Mouse (Mus musculus) bone marrow macrophage, adult 2 months (primary cell): ENCODE results near the gene Diaph2. TPM values are rescaled to one million over a fixed set of nuclear protein-coding genes. Genes with fewer than 3 reads are reported as not detected.

Source experiments
- H3K27ac ChIP-seq: 2 replicates; pipeline ENCODE4 v1.5.1; 2012; ENCODE audit warnings: low read depth, low read length; ENCODE audit not compliant: insufficient read depth
- H3K4me1 ChIP-seq: 2 replicates; pipeline ENCODE4 v1.6.1; 2012; ENCODE audit warnings: low read length; ENCODE audit not compliant: control insufficient read depth, insufficient read depth
- H3K4me3 ChIP-seq: 2 replicates; pipeline ENCODE4 v1.5.1; 2012; ENCODE audit warnings: mild to moderate bottlenecking, low read length, moderate library complexity; ENCODE audit not compliant: insufficient read depth
- CTCF ChIP-seq: IDR thresholded peaks from 2 replicates; pipeline ENCODE4 v1.5.1; 2012; ENCODE audit warnings: low read depth, mild to moderate bottlenecking, low read length, moderate library complexity
- POLR2A ChIP-seq: IDR thresholded peaks from 2 replicates; pipeline ENCODE4 v1.6.1; 2012; ENCODE audit warnings: mild to moderate bottlenecking, low read depth, low read length, borderline replicate concordance
- polyA plus RNA-seq: library from polyadenylated mRNA; stranded (reverse); fragments of >200 nt; gene quantifications from 2 replicates; pipeline ENCODE4 v1.2.4, GENCODE M21; 2012; ENCODE audit not compliant: missing spikeins, insufficient read depth, insufficient read length

The Diaph2 gene
- 19.9 and 24.4 TPM in 2 replicates for polyA plus RNA-seq

DNA sequence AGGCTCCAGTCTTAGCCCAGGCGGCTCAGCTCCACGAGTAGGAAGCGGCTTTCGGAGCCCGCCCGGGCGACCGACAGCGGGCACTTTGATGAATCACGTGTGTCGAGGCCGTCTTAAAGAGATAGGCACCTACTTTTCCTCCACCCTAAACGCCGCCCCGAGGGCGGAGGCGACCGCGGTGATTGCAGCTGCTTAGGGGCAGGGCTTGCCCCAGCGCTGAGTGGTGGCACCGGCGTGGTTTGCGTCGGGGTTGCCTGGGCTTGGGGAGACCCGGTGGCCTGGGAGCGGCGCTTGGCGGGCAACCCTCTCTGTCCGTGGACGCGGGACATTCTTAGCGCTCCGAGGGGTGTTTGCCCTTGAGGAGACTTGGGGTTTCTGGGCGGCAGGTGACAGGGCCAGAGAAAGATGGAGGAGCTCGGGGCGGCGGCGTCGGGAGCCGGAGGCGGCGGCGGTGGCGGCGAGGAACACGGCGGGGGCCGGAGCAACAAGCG is at the start of gene Diaph2:
Gene Diaph2, plus strand, starts transcription at position 172 of the 491 bp plus-strand sequence.
- TF ChIP-seq POLR2A = no peak
- no peak for TF ChIP-seq CTCF
- Histone ChIP-seq H3K4me1 (peaks cover 2% of the 10 kb centered on the region; the same call in 1 of the 2 replicates), H3K27ac (peak within 1 kb of the TSS; percentile 81), H3K4me3 (peak within 1 kb of the TSS; percentile 90)

DNA sequence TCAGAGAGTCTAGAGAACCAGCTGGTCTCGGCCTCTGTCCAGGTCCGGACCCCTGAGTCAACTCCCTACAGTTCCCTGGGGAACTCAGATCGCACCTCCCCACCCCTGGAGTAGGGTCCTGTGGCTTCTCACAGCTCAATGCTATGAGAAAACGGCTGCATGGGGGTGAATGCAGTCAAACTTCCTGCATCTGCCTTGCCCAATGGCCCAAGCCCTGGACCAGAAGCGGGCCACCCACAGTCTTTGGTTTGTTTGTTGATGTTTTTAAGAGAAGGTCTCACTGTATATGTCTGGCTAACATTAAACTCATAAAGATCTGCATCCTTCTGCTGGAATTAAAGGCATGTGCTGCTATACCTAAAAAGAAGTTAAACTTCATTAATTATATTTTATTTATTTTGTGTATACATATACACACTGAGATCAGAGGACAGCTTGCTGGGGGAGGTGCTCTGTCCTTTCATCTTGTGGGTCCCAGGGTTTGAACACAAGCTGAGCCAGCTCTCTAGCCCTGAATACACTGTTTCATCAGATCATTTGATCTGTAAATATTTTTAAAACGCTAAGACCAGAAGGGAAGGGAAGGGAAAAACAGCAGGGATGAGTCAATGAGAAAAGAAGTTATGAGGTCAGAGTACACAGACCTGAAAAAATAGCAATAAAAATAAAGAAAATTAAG is 47.8 kb upstream of the Diaph2 start:
- Histone ChIP-seq H3K4me3 (no peak overlapping the region), H3K27ac (no peak overlapping the region), H3K4me1 (no peaks in the 10 kb centered on the region)
- no peak for TF ChIP-seq CTCF
- TF ChIP-seq POLR2A = no peak

- Histone ChIP-seq H3K4me3 (no peak overlapping the region), H3K4me1 (no peaks in the 10 kb centered on the region), H3K27ac (no peak overlapping the region)
- no peak for TF ChIP-seq CTCF
- no peak for TF ChIP-seq POLR2A
Measured at GRCm38 (mm10) chrX:129709656-129710055, 39.9 kb upstream of the Diaph2 start.

DNA sequence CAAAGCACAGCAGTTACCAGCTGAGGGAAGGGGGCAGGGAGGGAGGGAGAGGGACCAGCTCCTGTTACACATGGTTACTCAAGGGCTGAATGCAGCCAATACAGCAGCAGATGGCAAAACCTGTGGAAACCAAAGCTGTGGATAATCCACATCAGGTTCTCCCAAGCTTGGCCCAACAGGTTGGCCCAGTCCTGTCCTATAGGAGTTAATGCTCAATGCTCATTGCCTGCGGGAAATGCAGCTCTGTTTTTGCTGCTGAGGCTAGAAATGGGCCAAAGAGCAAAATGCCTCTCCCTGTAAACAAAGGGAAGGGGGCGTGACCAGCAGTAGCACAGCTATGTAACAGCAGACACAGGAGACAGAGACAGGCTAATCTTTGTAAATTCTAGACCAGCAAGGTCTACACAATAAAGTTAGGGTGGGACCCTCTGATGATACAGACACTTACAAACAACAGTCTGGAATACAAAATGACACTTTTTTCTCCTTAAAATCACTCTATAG is 20.8 kb upstream of the Diaph2 start:
- no peak overlapping the region for H3K27ac ChIP-seq
- H3K4me3 ChIP-seq = no peak overlapping the region
- no peak for TF ChIP-seq CTCF
- no peak for TF ChIP-seq POLR2A
- H3K4me1 ChIP-seq = no peaks in the 10 kb centered on the region

GRCm38 (mm10) chrX:129736562-129736961 is 13.0 kb upstream of the Diaph2 start:
- TF ChIP-seq CTCF (no peak), POLR2A (no peak)
- H3K4me3 ChIP-seq = no peak overlapping the region
- no peak overlapping the region for H3K27ac ChIP-seq
- H3K4me1 ChIP-seq = no peaks in the 10 kb centered on the region

DNA sequence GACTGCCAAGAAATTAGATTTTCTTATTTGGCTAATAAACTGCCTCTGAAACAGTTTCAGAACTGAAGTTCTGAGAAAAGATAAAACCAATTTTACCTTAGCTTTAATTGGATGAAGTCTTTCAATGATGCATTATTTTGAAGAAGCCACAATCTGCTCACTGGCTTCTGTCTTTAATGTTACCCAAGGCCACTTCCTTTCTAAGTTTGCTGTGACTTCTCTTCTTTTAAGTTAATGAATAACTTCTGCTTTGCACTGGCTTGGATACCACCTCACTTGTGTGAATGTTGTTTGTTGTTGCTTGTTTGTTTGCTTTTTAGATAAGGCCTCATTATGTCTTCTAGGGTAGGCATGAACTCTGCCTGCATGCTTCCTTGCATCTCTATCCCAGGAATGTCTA is 10.3 kb upstream of the Diaph2 start:
- Histone ChIP-seq H3K27ac (no peak overlapping the region), H3K4me1 (no peaks in the 10 kb centered on the region), H3K4me3 (no peak overlapping the region)
- TF ChIP-seq POLR2A = no peak

GRCm38 (mm10) chrX:129742981-129743380 is 6.6 kb upstream of the Diaph2 start:
- no peak for TF ChIP-seq CTCF
- no peak for TF ChIP-seq POLR2A
- Histone ChIP-seq H3K27ac (no peak overlapping the region), H3K4me1 (peaks cover 2% of the 10 kb centered on the region; the same call in 1 of the 2 replicates), H3K4me3 (no peak overlapping the region)

DNA sequence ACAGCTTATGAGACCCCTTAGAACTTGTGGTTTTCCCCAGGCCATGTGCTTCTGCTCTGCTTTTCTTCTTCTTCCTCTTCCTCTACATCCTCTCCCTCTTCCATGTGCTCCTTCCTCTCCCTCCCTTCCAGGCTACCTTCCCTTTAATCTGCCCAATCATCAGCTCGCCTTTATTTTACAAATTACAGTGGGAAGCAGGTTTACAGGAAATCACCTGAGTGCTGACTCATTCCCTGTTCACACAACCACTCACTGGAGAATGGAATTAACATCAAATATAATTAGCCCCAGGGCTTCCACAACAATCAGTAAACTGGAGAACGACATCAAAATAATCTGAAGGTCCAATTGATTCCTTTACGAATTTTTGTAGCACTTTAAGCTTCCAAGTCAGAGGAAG is 3.6 kb upstream of the Diaph2 start:
- TF ChIP-seq POLR2A (no peak), CTCF (no peak)
- Histone ChIP-seq H3K4me1 (peaks cover 2% of the 10 kb centered on the region; the same call in 1 of the 2 replicates), H3K4me3 (no peak overlapping the region), H3K27ac (no peak overlapping the region)

- H3K4me3 ChIP-seq = no peak overlapping the region
- peaks cover 2% of the 10 kb centered on the region; the same call in 1 of the 2 replicates for H3K4me1 ChIP-seq
- peak overlapping the region; percentile 34 for H3K27ac ChIP-seq
- TF ChIP-seq POLR2A (no peak), CTCF (no peak)
Measured at GRCm38 (mm10) chrX:129749102-129749501, 440 bp upstream of the Diaph2 start.

- Histone ChIP-seq H3K4me3 (peak overlapping the region; percentile 90), H3K4me1 (peaks cover 2% of the 10 kb centered on the region; the same call in 1 of the 2 replicates), H3K27ac (peak overlapping the region; percentile 81)
- TF ChIP-seq CTCF = no peak
- no peak for TF ChIP-seq POLR2A
Measured at GRCm38 (mm10) chrX:129750094-129750569, 590 bp downstream of the Diaph2 start.

DNA sequence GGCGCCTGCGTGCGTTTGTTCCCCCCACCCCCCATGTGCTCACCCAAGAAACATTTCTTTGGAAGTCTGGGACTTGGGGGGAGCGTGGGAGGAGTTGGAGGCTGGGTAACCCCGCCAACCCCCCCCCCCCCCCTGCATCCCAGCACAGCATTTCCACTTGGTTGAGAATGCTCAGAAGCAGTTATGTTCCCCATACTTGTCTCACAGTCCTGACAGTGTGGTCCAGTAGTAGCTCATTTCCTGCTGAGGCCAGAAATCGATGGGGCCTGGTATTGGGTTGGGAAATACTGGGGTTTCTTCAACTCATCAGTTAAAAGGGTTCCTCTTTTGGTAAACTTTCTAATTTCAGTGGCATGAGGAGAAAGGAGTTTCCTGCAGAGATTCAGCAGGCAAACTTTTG is 1.1 kb downstream of the Diaph2 start:
- Histone ChIP-seq H3K27ac (peak overlapping the region; percentile 81), H3K4me1 (peaks cover 2% of the 10 kb centered on the region; the same call in 1 of the 2 replicates), H3K4me3 (peak overlapping the region; percentile 90)
- no peak for TF ChIP-seq POLR2A
